Mouse (Mus musculus) MEL (cell line): Measurements from ENCODE around the gene Bmper. TPM values are rescaled to one million over a fixed set of nuclear protein-coding genes. Genes with fewer than 3 reads are reported as not detected.

Experiments
- DNase-seq: peaks from one replicate; pipeline ENCODE4 v3.0.0; 2011; ENCODE audit warnings: low read depth, low spot score
- H3K27ac ChIP-seq: 2 replicates; pipeline ENCODE4 v1.5.1; 2012; ENCODE audit warnings: low read depth, mild to moderate bottlenecking, control low read depth, low read length, moderate library complexity; ENCODE audit not compliant: control insufficient read depth
- H3K27me3 ChIP-seq, 2 experiments: fragments of 150-350 bp in 1 of 2; sonication (generic) in 1 of 2; 2 replicates each; pipeline ENCODE4 v1.6.1; 2012; ENCODE audit warnings: low read length in 2 of 2, mild to moderate bottlenecking in 2 of 2, improper control_type of control experiment in 1 of 2, moderate library complexity in 1 of 2; ENCODE audit not compliant: insufficient read depth in 2 of 2, control insufficient read depth in 1 of 2
- H3K36me3 ChIP-seq, 2 experiments: 2 replicates each; pipeline ENCODE4 v1.6.1; 2012 to 2014; ENCODE audit warnings: low read length in 2 of 2, improper control_type of control experiment in 1 of 2, inconsistent platforms in 1 of 2, mild to moderate bottlenecking in 1 of 2; ENCODE audit not compliant: insufficient read depth in 2 of 2, control insufficient read depth in 1 of 2
- H3K4me1 ChIP-seq, 2 experiments: fragments of 150-350 bp in 1 of 2; sonication (generic) in 1 of 2; 2 replicates each; pipeline ENCODE4 v1.6.1; 2012; ENCODE audit warnings: low read length in 2 of 2, improper control_type of control experiment in 1 of 2, mild to moderate bottlenecking in 1 of 2; ENCODE audit not compliant: insufficient read depth in 2 of 2, control insufficient read depth in 1 of 2
- H3K4me3 ChIP-seq, 2 experiments: fragments of 150-350 bp in 1 of 2; sonication (generic) in 1 of 2; 2 replicates each; pipeline ENCODE4 v1.5.1; 2012; ENCODE audit warnings: low read depth in 2 of 2, low read length in 2 of 2, mild to moderate bottlenecking in 2 of 2, moderate library complexity in 2 of 2, control low read depth in 1 of 2, improper control_type of control experiment in 1 of 2; ENCODE audit not compliant: control insufficient read depth in 1 of 2, insufficient read depth in 1 of 2
- H3K79me2 ChIP-seq: 2 replicates; pipeline ENCODE4 v1.6.1; 2012; ENCODE audit warnings: mild to moderate bottlenecking, low read length, moderate library complexity; ENCODE audit not compliant: control insufficient read depth, poor library complexity, insufficient read depth
- H3K9ac ChIP-seq: 2 replicates; pipeline ENCODE4 v1.6.1; 2012; ENCODE audit warnings: low read depth, mild to moderate bottlenecking, control low read depth, low read length, moderate library complexity; ENCODE audit not compliant: control insufficient read depth, poor library complexity, severe bottlenecking
- H3K9me3 ChIP-seq: fragments of 150-350 bp; sonication (generic); replicated peaks from 2 replicates; pipeline ENCODE4 v1.6.1; 2012; ENCODE audit warnings: mild to moderate bottlenecking, low read length, improper control_type of control experiment, moderate library complexity; ENCODE audit not compliant: insufficient read depth
- BHLHE40 ChIP-seq: IDR thresholded peaks from 2 replicates; pipeline ENCODE4 v1.6.1; 2012; ENCODE audit warnings: low read depth, mild to moderate bottlenecking, inconsistent platforms, low read length, improper control_type of control experiment, borderline replicate concordance
- CHD2 ChIP-seq: IDR thresholded peaks from 2 replicates; pipeline ENCODE4 v1.6.1; 2011; ENCODE audit warnings: low read length, improper control_type of control experiment
- CTCF ChIP-seq, 3 experiments: IDR thresholded peaks in 2 of 3; conservative IDR thresholded peaks in 1 of 3; 2 replicates each; pipeline ENCODE4 v1.5.1; 2011 to 2012; ENCODE audit warnings: low read length in 3 of 3, low read depth in 2 of 3, mild to moderate bottlenecking in 2 of 3, improper control_type of control experiment in 1 of 3, inconsistent platforms in 1 of 3, mixed read lengths in 1 of 3, moderate library complexity in 1 of 3; ENCODE audit not compliant: control insufficient read depth in 1 of 3, insufficient read depth in 1 of 3, poor library complexity in 1 of 3, severe bottlenecking in 1 of 3
- E2F4 ChIP-seq: IDR thresholded peaks from 2 replicates; pipeline ENCODE4 v1.6.1; 2011; ENCODE audit warnings: low read depth, low read length, improper control_type of control experiment, borderline replicate concordance
- ELF1 ChIP-seq: IDR thresholded peaks from 2 replicates; pipeline ENCODE4 v1.6.1; 2014; ENCODE audit warnings: low read depth, mild to moderate bottlenecking, inconsistent platforms, low read length, improper control_type of control experiment, moderate library complexity
- EP300 ChIP-seq, 2 experiments: IDR thresholded peaks; 2 replicates each; pipeline ENCODE4 v1.6.1; 2011; ENCODE audit warnings: improper control_type of control experiment in 2 of 2, low read length in 2 of 2, low read depth in 1 of 2, mild to moderate bottlenecking in 1 of 2
- ETS1 ChIP-seq: IDR thresholded peaks from 2 replicates; pipeline ENCODE4 v1.6.1; 2012; ENCODE audit warnings: low read depth, mild to moderate bottlenecking, inconsistent platforms, low read length, improper control_type of control experiment, moderate library complexity
- GABPA ChIP-seq: IDR thresholded peaks from 2 replicates; pipeline ENCODE4 v1.6.1; 2012; ENCODE audit warnings: low read depth, mild to moderate bottlenecking, inconsistent platforms, low read length, improper control_type of control experiment, moderate library complexity
- HCFC1 ChIP-seq: IDR thresholded peaks from 2 replicates; pipeline ENCODE4 v1.6.1; 2012; ENCODE audit warnings: low read depth, mild to moderate bottlenecking, inconsistent platforms, low read length, improper control_type of control experiment, moderate library complexity
- JUND ChIP-seq: IDR thresholded peaks from 2 replicates; pipeline ENCODE4 v1.6.1; 2011; ENCODE audit warnings: low read depth, mild to moderate bottlenecking, improper control_type of control experiment, low read length
- MAFK ChIP-seq: IDR thresholded peaks from 2 replicates; pipeline ENCODE4 v1.6.1; 2011; ENCODE audit warnings: low read depth, mild to moderate bottlenecking, low read length, improper control_type of control experiment, borderline replicate concordance
- MAX ChIP-seq: IDR thresholded peaks from 2 replicates; pipeline ENCODE4 v1.6.1; 2011; ENCODE audit warnings: low read length, improper control_type of control experiment
- MAZ ChIP-seq: IDR thresholded peaks from 2 replicates; pipeline ENCODE4 v1.6.1; 2012; ENCODE audit warnings: low read depth, mild to moderate bottlenecking, inconsistent platforms, low read length, improper control_type of control experiment
- MXI1 ChIP-seq: IDR thresholded peaks from 2 replicates; pipeline ENCODE4 v1.6.1; 2011; ENCODE audit warnings: mild to moderate bottlenecking, low read depth, low read length, improper control_type of control experiment
- MYB ChIP-seq: IDR thresholded peaks from 2 replicates; pipeline ENCODE4 v1.6.1; 2011; ENCODE audit warnings: mild to moderate bottlenecking, low read depth, low read length, improper control_type of control experiment
- NRF1 ChIP-seq: IDR thresholded peaks from 2 replicates; pipeline ENCODE4 v1.6.1; 2014; ENCODE audit warnings: low read depth, mild to moderate bottlenecking, inconsistent platforms, low read length, improper control_type of control experiment, moderate library complexity; ENCODE audit not compliant: poor library complexity, insufficient read depth, severe bottlenecking
- RAD21 ChIP-seq: IDR thresholded peaks from 2 replicates; pipeline ENCODE4 v1.6.1; 2011; ENCODE audit warnings: mild to moderate bottlenecking, low read depth, low read length, improper control_type of control experiment
- RCOR1 ChIP-seq: IDR thresholded peaks from 2 replicates; pipeline ENCODE4 v1.6.1; 2012; ENCODE audit warnings: low read depth, mild to moderate bottlenecking, inconsistent platforms, low read length, improper control_type of control experiment
- SMC3 ChIP-seq: IDR thresholded peaks from 2 replicates; pipeline ENCODE4 v1.6.1; 2011; ENCODE audit warnings: low read depth, low read length, improper control_type of control experiment
- TBP ChIP-seq: IDR thresholded peaks from 2 replicates; pipeline ENCODE4 v1.8.0; 2011; ENCODE audit warnings: low read depth, low read length, improper control_type of control experiment
- TCF12 ChIP-seq: IDR thresholded peaks from 2 replicates; pipeline ENCODE4 v1.6.1; 2014; ENCODE audit warnings: low read depth, mild to moderate bottlenecking, inconsistent platforms, low read length, improper control_type of control experiment, moderate library complexity
- UBTF ChIP-seq: IDR thresholded peaks from 2 replicates; pipeline ENCODE4 v1.6.1; 2012; ENCODE audit warnings: low read depth, mild to moderate bottlenecking, inconsistent platforms, low read length, improper control_type of control experiment, moderate library complexity, borderline replicate concordance; ENCODE audit not compliant: insufficient read depth
- USF2 ChIP-seq, 2 experiments: IDR thresholded peaks; 2 replicates each; pipeline ENCODE4 v1.6.1; 2011 to 2012; ENCODE audit warnings: improper control_type of control experiment in 2 of 2, low read length in 2 of 2, borderline replicate concordance in 1 of 2, inconsistent platforms in 1 of 2, low read depth in 1 of 2, mild to moderate bottlenecking in 1 of 2; ENCODE audit not compliant: insufficient read depth in 1 of 2
- ZKSCAN1 ChIP-seq: IDR thresholded peaks from 2 replicates; pipeline ENCODE4 v1.6.1; 2012; ENCODE audit warnings: low read depth, mild to moderate bottlenecking, inconsistent platforms, low read length, improper control_type of control experiment, moderate library complexity
- polyA plus RNA-seq, 2 experiments: library from polyadenylated mRNA; stranded (reverse) in 1 of 2; unstranded in 1 of 2; fragments of >175 nt in 1 of 2; fragments of >200 nt in 1 of 2; gene quantifications; 2 replicates each; pipeline versions ENCODE4 v1.2.1 to v1.2.4; 2012; ENCODE audit warnings: low replicate concordance in 2 of 2, low read depth in 1 of 2; ENCODE audit not compliant: insufficient read length in 2 of 2, insufficient read depth in 1 of 2, missing spikeins in 1 of 2
- total RNA-seq: library from RNA; depleted of rRNA; stranded (reverse); fragments of 300-350 nt; gene quantifications from 2 replicates; pipeline ENCODE4 v1.2.3, GENCODE M21; 2012

The Bmper gene
- total and polyA plus RNA-seq, 3 experiments: not detected

- no peaks in the 10 kb centered on the region for H3K27me3 ChIP-seq
- no peak overlapping the region for H3K9ac ChIP-seq
- TF ChIP-seq SMC3 (no peak), USF2 (IDR thresholded peaks at IDR 0.05; ENCODE audit: borderline replicate concordance in 1 of 2, insufficient read depth in 1 of 2, low read depth in 1 of 2, low read length in 2 of 2) (no peak), CTCF (IDR thresholded peaks at IDR 0.05 in 2 of 3, conservative IDR thresholded peaks at IDR 0.05 in 1 of 3; ENCODE audit: control insufficient read depth in 1 of 3, insufficient read depth in 1 of 3, low read depth in 2 of 3, low read length in 3 of 3, poor library complexity in 1 of 3, severe bottlenecking in 1 of 3) (no peak), GABPA (no peak), ZKSCAN1 (no peak), EP300 (IDR thresholded peaks at IDR 0.05; ENCODE audit: low read depth in 1 of 2, low read length in 2 of 2) (no peak), JUND (no peak), RAD21 (no peak), CHD2 (no peak), TCF12 (no peak), MAZ (no peak), NRF1 (no peak), MAX (no peak), MAFK (no peak), MXI1 (no peak), ELF1 (no peak), UBTF (no peak)
- H3K79me2 ChIP-seq: no peaks in the 10 kb centered on the region
- no peak overlapping the region for H3K4me3 ChIP-seq
- H3K9me3 ChIP-seq: no peaks in the 10 kb centered on the region; the same call in 1 of the 2 replicates
- H3K4me1 ChIP-seq: no peaks in the 10 kb centered on the region
- no peak for DNase-seq
- no peak overlapping the region for H3K27ac ChIP-seq
- no peaks in the 10 kb centered on the region for H3K36me3 ChIP-seq
These were observed 41.6 kb downstream of the Bmper start for GRCm38 (mm10) chr9:23264471-23264870.

- no peak overlapping the region for H3K27ac ChIP-seq
- no peak overlapping the region for H3K9ac ChIP-seq
- H3K4me1 ChIP-seq: no peaks in the 10 kb centered on the region
- no peak for TF ChIP-seq ETS1
- TF ChIP-seq TBP: no peak
- no peak for TF ChIP-seq ELF1
- TF ChIP-seq MXI1: no peak
- no peak for TF ChIP-seq E2F4
- no peak for TF ChIP-seq BHLHE40
- TF ChIP-seq TCF12: no peak
- no peak for TF ChIP-seq RAD21
- TF ChIP-seq GABPA: no peak
- TF ChIP-seq USF2 (IDR thresholded peaks at IDR 0.05; ENCODE audit: borderline replicate concordance in 1 of 2, insufficient read depth in 1 of 2, low read depth in 1 of 2, low read length in 2 of 2): no peak
- no peak for TF ChIP-seq CTCF (IDR thresholded peaks at IDR 0.05 in 2 of 3, conservative IDR thresholded peaks at IDR 0.05 in 1 of 3; ENCODE audit: control insufficient read depth in 1 of 3, insufficient read depth in 1 of 3, low read depth in 2 of 3, low read length in 3 of 3, poor library complexity in 1 of 3, severe bottlenecking in 1 of 3)
- TF ChIP-seq MYB: no peak
- no peak for TF ChIP-seq RCOR1
- TF ChIP-seq HCFC1: no peak
- DNase-seq: no peak
- H3K4me3 ChIP-seq: no peak overlapping the region
- H3K36me3 ChIP-seq: no peaks in the 10 kb centered on the region
- no peaks in the 10 kb centered on the region; the same call in 1 of the 2 replicates for H3K9me3 ChIP-seq
- no peaks in the 10 kb centered on the region for H3K27me3 ChIP-seq
- no peaks in the 10 kb centered on the region for H3K79me2 ChIP-seq
These were observed 45.7 kb downstream of the Bmper start for GRCm38 (mm10) chr9:23268609-23269008.
